In genomic region chr4:35012401-35013307, GRCm38 (mm10) we compare ENCODE assay signal across 7 mouse cellular contexts.
DNase-seq lines count a peak whose midpoint lies in the region; ATAC-seq and TF ChIP-seq lines count a peak whose summit lies in the region.

No protein-coding gene starts in this region.

- H3K4me2 ChIP-seq in hindbrain, postnatal 0 days (ENCODE audit: low read depth, low read length) = no peak overlapping the region

- H3K27me3 ChIP-seq in hindbrain, postnatal 0 days (ENCODE audit: insufficient read depth, low read length) = no peaks in the 10 kb centered on the region

- H3K9me3 ChIP-seq in hindbrain, postnatal 0 days (ENCODE audit: low read length) = no peaks in the 10 kb centered on the region

- no peak overlapping the region for H3K9ac ChIP-seq in hindbrain, postnatal 0 days (replicated peaks; ENCODE audit: low read length)

- H3K4me3 ChIP-seq in hindbrain, postnatal 0 days (ENCODE audit: low read length) = no peak overlapping the region

- H3K4me1 ChIP-seq in hindbrain, postnatal 0 days (ENCODE audit: insufficient read depth, low read length) = no peaks in the 10 kb centered on the region

- WGBS in hindbrain, postnatal 0 days = 16% methylated on average over 10 of the region's 10 CpGs

- peak; percentile 70 for ATAC-seq in hindbrain, postnatal 0 days
- ATAC-seq in megakaryocyte-erythroid progenitor cell, adult 5-6 weeks (replicated peaks; ENCODE audit: low FRiP score, low TSS enrichment, poor library complexity, severe bottlenecking) = no peak

- DNase-seq in 3134 (ENCODE audit: extremely low read depth, insufficient read length, low spot score) (peak; percentile 40), NIH3T3 (ENCODE audit: low read depth) (peak; percentile 7)
- DNase-seq in hindbrain, postnatal 0 days (ENCODE audit: low spot score) = peak; percentile 19
- DNase-seq in lung, postnatal 10 days = peak; percentile 22
- DNase-seq in cerebellum, postnatal 25 days = no peak
- DNase-seq in frontal cortex, postnatal 14 days (ENCODE audit: low spot score in 2 of 2) = no peak

- no peaks in the 10 kb centered on the region for H3K36me3 ChIP-seq in hindbrain, postnatal 0 days (ENCODE audit: insufficient read depth, low read length)

- no peak overlapping the region for H3K27ac ChIP-seq in hindbrain, postnatal 0 days

- TF ChIP-seq CTCF in hindbrain, postnatal 0 days (IDR thresholded peaks at IDR 0.05; ENCODE audit: low read depth) = no peak

Comparison
In these comparisons a context has a peak if more than half of its experiments do, and no peak if none do; other contexts are left out.
1. DNase-seq: peak in 3134 (single experiment), NIH3T3 (single experiment), hindbrain, postnatal 0 days (single experiment) and lung, postnatal 10 days (single experiment); none in cerebellum, postnatal 25 days (0 of 2) and frontal cortex, postnatal 14 days (0 of 2).